Mouse (Mus musculus) lung, postnatal 0 days (tissue): ENCODE results near the gene Smc5.

Experiments
- CTCF ChIP-seq: IDR thresholded peaks from 2 replicates; pipeline ENCODE4 v1.5.1; 2016; ENCODE audit warnings: antibody characterized with exemption, mild to moderate bottlenecking
- EP300 ChIP-seq: IDR thresholded peaks from 2 replicates; pipeline ENCODE4 v1.6.1; 2016; ENCODE audit warnings: antibody characterized with exemption, mild to moderate bottlenecking, control low read depth

DNA sequence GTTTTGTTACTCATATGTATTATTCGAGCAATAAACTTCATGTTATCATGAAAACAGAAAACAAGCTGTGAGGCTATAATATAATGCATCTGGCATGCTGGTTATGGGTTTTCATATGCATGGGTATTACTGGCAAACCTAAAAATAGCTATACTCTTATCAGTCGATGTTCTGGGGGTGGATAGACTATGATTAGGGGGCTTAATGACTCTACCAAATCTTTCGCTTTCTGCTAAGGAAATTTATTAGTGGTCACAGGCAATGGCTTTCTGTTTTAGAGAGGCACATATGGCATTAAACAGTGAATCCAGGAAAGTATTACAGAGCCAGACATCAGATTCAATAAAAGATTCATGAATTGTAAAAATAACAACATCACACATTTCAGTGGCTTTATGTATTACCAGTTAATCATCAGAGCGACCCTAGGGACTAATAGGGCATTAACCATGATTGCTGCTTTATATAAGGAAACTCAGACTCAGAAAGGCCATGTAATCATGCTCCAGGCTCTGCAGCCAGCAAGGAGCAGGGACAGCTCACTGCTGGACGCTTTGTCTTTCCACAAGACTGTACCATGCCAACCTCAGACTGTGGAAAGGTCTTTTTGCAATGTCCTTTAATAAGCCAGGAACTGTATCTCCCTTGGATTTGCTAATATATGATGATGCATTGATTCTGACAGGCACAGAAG, 43.7 kb upstream of the Smc5 start:
- no peak for TF ChIP-seq EP300
- TF ChIP-seq CTCF: no peak
